Mouse (Mus musculus): ENCODE measurements at regions not wholly inside any gene's neighbourhood (a gene's known extent, or its start where the extent isn't known, plus 50 kb on each side); places are given as distances from the start of the nearest gene placed in this dataset.

DNA sequence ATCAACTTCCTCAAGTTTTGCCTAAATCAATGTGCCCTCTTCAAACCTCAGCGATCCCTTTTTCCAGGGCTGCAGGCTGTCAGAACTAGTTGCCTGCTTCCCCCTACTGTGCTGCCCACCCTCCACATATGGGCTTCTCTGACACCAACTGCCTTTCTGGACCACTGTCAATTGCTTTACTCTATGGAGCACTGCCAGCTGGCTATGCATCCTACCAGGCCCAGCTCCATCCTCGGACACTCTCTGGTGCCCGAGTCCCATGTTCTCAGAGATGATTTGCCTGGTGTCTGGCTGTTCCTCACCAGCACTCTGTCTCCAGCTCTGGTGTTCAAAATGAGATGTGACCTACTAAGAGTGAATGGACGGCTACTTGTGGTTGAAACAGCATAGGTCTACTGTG lies 54.4 kb upstream of the E2f3 start:
- no peak for ATAC-seq (replicated peaks)
- Histone ChIP-seq H3K9me3 (no peaks in the 10 kb centered on the region), H3K4me3 (no peak overlapping the region), H3K4me1 (no peaks in the 10 kb centered on the region), H3K27ac (replicated peaks) (no peak overlapping the region), H3K9ac (replicated peaks) (no peak overlapping the region), H3K4me2 (replicated peaks) (no peak overlapping the region), H3K27me3 (no peaks in the 10 kb centered on the region), H3K36me3 (no peaks in the 10 kb centered on the region)
- 80% methylated on average over 4 of the region's 4 CpGs for WGBS

DNA sequence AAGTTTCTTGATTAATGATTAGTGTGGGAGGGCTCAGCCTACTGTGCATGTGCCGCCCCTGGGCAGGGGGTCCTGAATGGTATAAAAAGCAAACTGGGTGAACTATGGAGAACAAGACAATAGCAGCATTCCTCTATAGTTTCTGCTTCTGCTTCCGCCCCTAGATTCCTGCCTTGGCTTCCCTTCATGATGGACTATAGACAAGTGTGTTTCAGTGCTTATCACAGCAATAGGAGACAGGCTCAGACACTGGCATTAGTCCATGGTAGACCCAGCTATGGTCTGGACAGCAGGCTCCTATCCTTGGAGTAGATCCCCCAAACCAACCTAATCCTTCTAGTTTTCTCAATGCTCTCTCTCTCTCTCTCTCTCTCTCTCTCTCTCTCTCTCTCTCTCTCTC lies 53.9 kb upstream of the E2f3 start:
- no peaks in the 10 kb centered on the region for H3K27me3 ChIP-seq
- H3K27ac ChIP-seq (replicated peaks), result no peak overlapping the region
- WGBS, result 64% methylated on average over 2 of the region's 2 CpGs
- no peaks in the 10 kb centered on the region for H3K36me3 ChIP-seq
- no peak overlapping the region for H3K4me3 ChIP-seq
- no peak for ATAC-seq (replicated peaks)
- H3K4me2 ChIP-seq (replicated peaks), result no peak overlapping the region
- H3K9ac ChIP-seq (replicated peaks), result no peak overlapping the region
- no peaks in the 10 kb centered on the region for H3K9me3 ChIP-seq
- H3K4me1 ChIP-seq, result no peaks in the 10 kb centered on the region

DNA sequence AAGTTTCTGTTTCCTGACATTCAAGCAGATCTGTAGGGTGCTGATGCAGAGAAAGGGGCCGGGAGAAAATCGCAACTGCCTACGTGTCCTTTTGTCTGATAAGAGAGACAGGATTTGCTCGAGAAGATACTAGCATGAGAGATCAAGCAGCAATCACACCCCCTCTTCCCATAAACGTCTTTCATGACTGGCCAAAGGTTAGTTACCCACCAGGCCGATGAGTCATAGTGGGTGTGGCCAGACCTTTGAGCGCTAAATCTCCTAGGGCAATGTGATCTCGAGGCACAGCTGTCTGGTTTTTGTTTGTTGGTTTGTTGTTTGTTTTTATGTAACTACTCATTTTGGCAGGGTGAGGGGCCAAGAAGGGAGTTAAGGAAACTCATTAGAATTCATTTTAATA lies 50.7 kb upstream of the E2f3 start:
- H3K27ac ChIP-seq (replicated peaks), result no peak overlapping the region
- WGBS, result 77% methylated on average over 8 of the region's 8 CpGs
- no peaks in the 10 kb centered on the region for H3K9me3 ChIP-seq
- no peaks in the 10 kb centered on the region for H3K4me1 ChIP-seq
- no peak for ATAC-seq (replicated peaks)
- no peak overlapping the region for H3K4me2 ChIP-seq (replicated peaks)
- H3K27me3 ChIP-seq, result no peaks in the 10 kb centered on the region
- H3K36me3 ChIP-seq, result no peaks in the 10 kb centered on the region
- H3K9ac ChIP-seq (replicated peaks), result no peak overlapping the region
- no peak overlapping the region for H3K4me3 ChIP-seq

DNA sequence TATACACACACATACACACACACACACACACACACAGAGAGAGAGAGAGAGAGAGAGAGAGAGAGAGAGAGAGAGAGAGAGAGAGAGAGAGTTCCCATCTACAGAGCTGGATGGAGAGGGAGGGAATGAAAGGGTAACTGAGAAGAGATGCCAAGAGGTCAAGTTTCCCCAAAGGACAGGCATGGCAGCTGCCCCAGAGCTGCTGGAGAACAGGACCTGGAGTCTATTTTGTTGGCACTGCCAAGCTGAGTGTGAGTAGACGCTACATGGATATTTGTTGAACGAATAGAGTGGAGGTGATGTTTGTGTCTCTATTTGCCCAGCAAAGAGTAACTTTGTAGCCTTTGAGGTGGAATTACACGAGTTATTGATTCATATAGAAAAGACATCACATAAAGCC lies 50.2 kb upstream of the E2f3 start:
- Histone ChIP-seq H3K4me1 (no peaks in the 10 kb centered on the region), H3K9me3 (no peaks in the 10 kb centered on the region), H3K4me3 (no peak overlapping the region), H3K9ac (replicated peaks) (no peak overlapping the region), H3K4me2 (replicated peaks) (no peak overlapping the region), H3K36me3 (no peaks in the 10 kb centered on the region), H3K27me3 (no peaks in the 10 kb centered on the region), H3K27ac (replicated peaks) (no peak overlapping the region)
- 94% methylated on average over 3 of the region's 3 CpGs for WGBS
- no peak for ATAC-seq (replicated peaks)

All from forebrain, embryonic 15.5 days (tissue).